Mouse (Mus musculus) left cerebral cortex, postnatal 14 days (tissue): ENCODE measurements around the gene Hist1h4a. TPM values are rescaled to one million over a fixed set of nuclear protein-coding genes. Genes with fewer than 3 reads are reported as not detected.
"Not testable (repeated sequence)": the region's sequence is repeated elsewhere in the genome, so short reads cannot be mapped to it uniquely, and the experiment has no call there.

Experiments
- DNase-seq, 2 experiments: peaks; one replicate each; pipeline ENCODE4 v3.0.0; 2021 to 2022; ENCODE audit warnings: low spot score in 2 of 2, mixed read lengths in 1 of 2
- intact Hi-C: fragments of 180-260 bp; cut with DNase I; formaldehyde crosslinking; loops from one replicate; pipeline ENCODE4 v1.15.1; 2025
- microRNA-seq, 2 experiments: library from miRNA; unstranded; fragments of <30 nt; microRNA quantifications; one replicate each; pipeline ENCODE4 v1.2.0; 2022
- total RNA-seq, 2 experiments: library from RNA; stranded (reverse); gene quantifications; 2 replicates each; pipeline ENCODE4 v1.2.3; 2021

The Hist1h4a gene
- total RNA-seq, 2 experiments from 2014 or later: 68.8 to 69.0 TPM

GRCm38 (mm10) chr13:23728472-23729191, 32.4 kb downstream of the Hist1h4a start:
- intact Hi-C loops: no loop called here
- no peak for DNase-seq

GRCm38 (mm10) chr13:23725213-23725612, 35.8 kb downstream of the Hist1h4a start:
- no peak for DNase-seq
- intact Hi-C loops: no loop called here

- intact Hi-C loops: no loop called here
- no peak for DNase-seq
Observed at GRCm38 (mm10) chr13:23724239-23724638, 36.8 kb downstream of the Hist1h4a start.

DNA sequence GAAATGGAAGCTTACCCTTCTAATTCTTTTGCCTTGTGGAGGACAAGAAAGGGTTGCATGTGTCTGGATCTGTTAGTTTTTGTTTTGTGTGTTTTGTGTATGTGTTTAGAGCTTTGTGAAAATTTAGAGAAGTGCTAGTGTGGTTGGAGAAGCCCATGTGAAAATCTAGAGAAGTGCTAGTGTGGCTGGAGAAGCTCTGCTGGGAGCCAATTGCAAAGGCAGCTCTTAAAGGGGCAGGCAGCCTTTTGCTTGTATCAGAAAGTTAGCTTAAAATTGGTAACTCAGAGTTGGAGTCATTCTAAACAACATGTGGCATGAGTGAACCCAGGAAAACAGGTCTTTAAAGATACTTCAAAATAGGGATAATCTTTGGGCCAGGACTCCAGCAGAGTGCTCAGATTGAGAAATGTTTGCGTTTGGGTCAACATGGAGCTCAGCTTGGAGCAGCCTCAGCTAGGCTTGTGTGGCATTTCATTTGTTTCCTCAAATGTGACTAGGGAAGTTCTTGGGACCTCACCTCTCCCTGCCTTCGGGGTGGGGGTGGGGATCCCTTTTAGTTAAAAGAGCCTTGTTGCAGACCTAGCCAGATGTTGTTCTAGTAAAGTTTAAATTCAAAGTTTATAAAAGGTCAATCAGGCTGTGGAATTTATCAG, 43.3 kb downstream of the Hist1h4a start:
- intact Hi-C loops, DNase-seq: not testable (repeated sequence)

DNA sequence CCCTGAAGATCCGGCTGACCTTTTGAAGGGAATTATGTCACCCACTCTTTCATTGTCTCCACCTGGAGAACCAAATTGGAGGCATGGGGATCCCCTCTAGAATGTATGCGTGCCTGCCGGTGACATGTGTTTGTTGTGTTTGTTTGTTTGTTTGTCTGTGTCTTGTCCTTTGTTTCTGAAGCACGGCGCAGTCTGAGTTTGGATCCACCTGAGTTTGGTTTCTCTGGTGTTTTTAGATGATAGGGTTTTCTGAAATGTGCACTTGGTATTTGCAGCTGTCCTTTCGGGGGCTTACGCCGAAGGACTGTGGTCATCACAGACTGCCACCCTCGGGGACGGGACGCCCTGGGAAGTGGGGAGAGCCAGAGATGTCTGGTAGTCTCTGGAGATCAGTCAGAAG, 43.9 kb downstream of the Hist1h4a start:
- intact Hi-C loops: no loop called here
- DNase-seq: no peak

DNA sequence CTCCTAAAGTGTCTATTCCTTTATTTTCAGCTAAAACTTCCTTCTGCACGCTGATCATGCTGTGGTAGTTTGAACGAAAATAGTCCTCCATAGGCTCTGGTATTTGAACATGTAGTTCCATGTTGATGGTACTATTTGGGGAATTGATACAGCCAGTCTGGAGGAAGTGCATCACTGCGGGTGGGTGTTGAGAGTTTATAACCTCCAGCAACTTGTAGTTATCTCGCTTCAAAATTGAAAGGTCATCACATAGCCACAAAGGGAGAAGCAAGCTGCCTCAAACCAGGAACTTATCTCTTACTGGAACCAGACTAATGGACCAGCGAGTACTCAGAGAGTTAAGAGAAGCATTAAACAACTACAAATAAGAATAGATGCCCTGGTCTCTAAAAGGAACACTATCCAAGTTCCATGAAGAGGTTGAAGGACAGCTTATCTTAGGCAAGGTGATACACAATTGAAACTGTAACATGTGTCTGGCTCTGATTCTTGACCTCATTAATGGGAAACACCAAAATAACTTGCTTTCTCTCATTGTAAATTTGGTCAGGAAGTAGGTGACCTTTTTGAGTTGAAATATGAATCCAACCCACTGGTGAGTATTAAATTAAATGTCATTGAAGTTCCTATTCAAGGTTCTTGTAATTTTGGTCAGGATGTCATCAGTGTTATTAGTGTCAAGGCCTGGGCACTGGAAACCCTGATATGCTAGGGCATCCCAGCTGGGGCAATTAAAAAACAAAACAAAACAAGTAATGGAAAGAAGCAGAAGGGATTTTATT, 44.6 kb downstream of the Hist1h4a start:
- DNase-seq: no peak
- intact Hi-C loops: no loop called here

Small RNA genes lying within 50 kb of the gene (microRNA-seq; reads per million reads assigned to microRNA genes)
- gene Gm44314 (0 reads per million in 2 experiments), gene Gm44484 (0 reads per million in 2 experiments)

Other genes starting within 250 kb of the Hist1h4a start
- gene Hist1h4h, start 230.2 kb downstream of the Hist1h4a start, total RNA-seq: 100 to 1,000 TPM; 264 to 291 TPM
- 10 to 100 TPM in 1 of 2 experiments, 1 to 10 TPM in 1; 4.3 to 21.5 TPM for gene Hist1h2af, start 227.3 kb downstream of the Hist1h4a start, total RNA-seq
- gene Hist1h3g, start 225.8 kb downstream of the Hist1h4a start, total RNA-seq: 1 to 10 TPM; 5.8 to 6.2 TPM
- gene Hist1h2bh, start 217.8 kb downstream of the Hist1h4a start, total RNA-seq: under 1 TPM; 0.91 to 0.92 TPM
- 10 to 100 TPM; 18.7 to 21.0 TPM for gene Hist1h3f, start 217.2 kb downstream of the Hist1h4a start, total RNA-seq
- 100 to 1,000 TPM; 150 to 165 TPM for gene Hist1h4f, start 209.6 kb downstream of the Hist1h4a start, total RNA-seq
- 1 to 10 TPM; 3.1 to 4.2 TPM for gene Hist1h1d, start 208.0 kb downstream of the Hist1h4a start, total RNA-seq
- 10 to 100 TPM; 49.1 to 57.1 TPM for gene Hist1h3e, start 198.9 kb downstream of the Hist1h4a start, total RNA-seq
- gene Hist1h2ae, start 190.0 kb downstream of the Hist1h4a start, total RNA-seq: 10 to 100 TPM in 1 of 2 experiments, 1 to 10 TPM in 1; 8.2 to 10.1 TPM
- gene Hist1h2bg, start 189.8 kb downstream of the Hist1h4a start, total RNA-seq: 10 to 100 TPM; 79.2 to 92.9 TPM
- gene Hist1h2bf, start 187.0 kb downstream of the Hist1h4a start, total RNA-seq: 10 to 100 TPM; 24.6 to 36.3 TPM
- 1 to 10 TPM; 3.0 to 5.1 TPM for gene Hist1h2ad, start 186.8 kb downstream of the Hist1h4a start, total RNA-seq
- gene Hist1h3d, start 185.5 kb downstream of the Hist1h4a start, total RNA-seq: 1 to 10 TPM; 9.4 to 9.9 TPM
- gene Hist1h4d, start 179.6 kb downstream of the Hist1h4a start, total RNA-seq: 100 to 1,000 TPM; 132 to 148 TPM
- 1 to 10 TPM; 4.8 to 5.6 TPM for gene Hist1h2be, start 140.1 kb downstream of the Hist1h4a start, total RNA-seq
- 10 to 100 TPM; 53.4 to 69.1 TPM for gene Hist1h1e, start 138.7 kb downstream of the Hist1h4a start, total RNA-seq
- gene Hist1h2ac, start 77.3 kb downstream of the Hist1h4a start, total RNA-seq: 1 to 10 TPM; 1.9 to 2.0 TPM
- 10 to 100 TPM; 25.0 to 27.3 TPM for gene Hist1h2bc, start 77.0 kb downstream of the Hist1h4a start, total RNA-seq
- under 1 TPM in 1 of 2 experiments, not detected in 1; 0.40 TPM for gene Hist1h1t, start 65.4 kb downstream of the Hist1h4a start, total RNA-seq
- gene Hist1h4c, start 62.8 kb downstream of the Hist1h4a start, total RNA-seq: 100 to 1,000 TPM; 100 to 103 TPM
- 1 to 10 TPM; 2.9 to 3.1 TPM for gene Hfe, start 50.4 kb downstream of the Hist1h4a start, total RNA-seq
- gene Hist1h1c, start 22.4 kb downstream of the Hist1h4a start, total RNA-seq: 10 to 100 TPM; 55.8 to 75.9 TPM
- 1 to 10 TPM; 6.8 to 7.2 TPM for gene Hist1h3c, start 15.6 kb downstream of the Hist1h4a start, total RNA-seq
- gene Hist1h2bb, start 14.5 kb downstream of the Hist1h4a start, total RNA-seq: 10 to 100 TPM; 18.8 to 20.7 TPM
- 10 to 100 TPM; 30.0 to 36.8 TPM for gene Hist1h2ab, start 10.1 kb downstream of the Hist1h4a start, total RNA-seq
- 10 to 100 TPM; 16.5 to 23.8 TPM for gene Hist1h3b, start 9.0 kb downstream of the Hist1h4a start, total RNA-seq
- gene Hist1h4b, start 4.2 kb downstream of the Hist1h4a start, total RNA-seq: 10 to 100 TPM; 73.2 to 80.8 TPM
- 10 to 100 TPM; 33.2 to 47.2 TPM for gene Hist1h3a, start 1.2 kb upstream of the Hist1h4a start, total RNA-seq
- gene Hist1h1a, start 2.4 kb upstream of the Hist1h4a start, total RNA-seq: 10 to 100 TPM; 20.4 to 29.2 TPM
- not detected for gene Trim38, start 8.7 kb upstream of the Hist1h4a start, total RNA-seq
- not detected for gene Slc17a2, start 45.8 kb upstream of the Hist1h4a start, total RNA-seq
- gene Slc17a3, start 78.2 kb upstream of the Hist1h4a start, total RNA-seq: under 1 TPM; 0.17 to 0.22 TPM
- gene Slc17a1, start 106.5 kb upstream of the Hist1h4a start, total RNA-seq: not detected
- gene Slc17a4, start 153.8 kb upstream of the Hist1h4a start, total RNA-seq: not detected
- not detected for gene Hist1h2ba, start 172.9 kb upstream of the Hist1h4a start, total RNA-seq
- gene Hist1h2aa, start 173.2 kb upstream of the Hist1h4a start, total RNA-seq: not detected
- gene Scgn, start 230.0 kb upstream of the Hist1h4a start, total RNA-seq: under 1 TPM; 0.32 to 0.42 TPM